Mouse (Mus musculus) cortical plate, adult 2 months (tissue): Measurements from ENCODE around the gene Med29.

Source experiments
- CTCF ChIP-seq: fragments of 200-500 bp; IDR thresholded peaks from 2 replicates; pipeline ENCODE4 v1.5.1; 2011; ENCODE audit warnings: mild to moderate bottlenecking, control low read depth, low read length; ENCODE audit not compliant: insufficient read depth; ENCODE audit errors: extremely low read depth
- POLR2A ChIP-seq: fragments of 200-500 bp; IDR thresholded peaks from 2 replicates; pipeline ENCODE4 v1.6.1; 2011; ENCODE audit warnings: mild to moderate bottlenecking, low read length, control low read depth; ENCODE audit not compliant: insufficient read depth; ENCODE audit errors: extremely low read depth

DNA sequence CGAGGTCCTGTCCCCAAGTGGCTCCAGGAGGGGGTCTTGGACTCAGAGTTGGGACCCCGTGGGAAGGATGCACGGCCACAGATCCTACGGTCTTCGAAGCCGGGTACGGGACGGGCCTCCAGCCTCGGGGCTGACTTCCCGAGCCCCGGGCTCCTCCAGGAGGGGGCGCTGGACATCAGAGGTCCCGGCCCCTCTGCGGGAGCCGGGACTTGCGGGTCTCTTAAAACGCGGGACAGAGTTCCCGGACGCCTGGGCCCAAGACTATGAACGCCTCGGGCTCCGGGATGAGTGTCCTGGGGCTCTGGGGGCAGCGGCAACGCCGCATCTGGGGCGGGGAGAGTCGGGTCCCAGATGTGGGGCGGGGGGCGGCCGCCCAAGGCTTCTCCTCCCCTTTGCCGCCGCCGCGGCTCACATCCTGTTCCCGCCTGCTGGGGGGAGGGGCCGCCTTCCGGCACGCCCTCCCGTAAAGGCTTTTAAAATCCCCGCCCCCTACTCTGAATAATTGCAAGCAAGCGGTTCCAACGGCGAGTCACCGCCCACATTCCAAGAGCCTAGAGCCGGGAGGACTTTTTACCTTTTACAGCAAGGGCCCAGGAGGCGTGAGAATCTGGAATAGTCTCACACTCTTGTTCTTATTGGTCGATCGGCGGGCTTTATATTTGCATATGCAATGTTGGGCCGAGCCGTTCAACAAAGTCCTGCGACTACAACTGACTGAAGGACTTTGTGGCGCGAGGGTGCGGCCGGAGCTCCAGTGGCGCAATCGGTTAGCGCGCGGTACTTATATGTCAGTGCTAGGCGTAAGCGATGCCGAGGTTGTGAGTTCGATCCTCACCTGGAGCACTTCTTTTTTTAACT, 20.0 kb downstream of the Med29 start, which contains the start of gene Plekhg2:
- TF ChIP-seq CTCF, result no peak
- TF ChIP-seq POLR2A, result 0 out of 2 replicates have a peak, but pooled peaks have one; percentile 17
